In the genomic region with DNA sequence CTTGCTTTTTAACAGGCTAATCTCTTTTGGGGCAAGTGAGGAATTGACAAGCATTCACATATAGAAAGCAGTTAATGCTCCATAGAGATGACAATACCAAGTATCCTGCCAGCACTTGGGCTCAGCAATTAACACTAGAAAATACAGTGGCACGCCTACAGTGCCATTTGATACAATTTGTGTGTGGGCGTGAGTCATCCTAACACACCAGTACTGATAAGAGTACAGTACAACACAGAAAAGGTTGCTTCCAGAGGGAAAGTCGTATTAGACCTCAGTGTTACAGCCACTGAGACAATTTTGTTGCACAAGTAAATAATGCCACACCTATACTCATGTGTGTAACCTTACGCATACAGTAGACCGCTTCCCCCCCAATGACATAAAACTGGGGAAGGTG, we compare ENCODE assay signal across 30 mouse cellular contexts. TPM values are rescaled to one million over a fixed set of nuclear protein-coding genes. Genes with fewer than 3 reads are reported as not detected.
"Had no signal": no experiment of that assay in that cellular context is flagged by ENCODE, and none has a peak within 500 bp of the region (broad histone marks: within the 10 kb centered on the region; RNA-seq: fewer than 3 reads in every experiment).

No protein-coding gene starts in this region.

- H3K9ac ChIP-seq: heart, embryonic 12.5 days; hindbrain, embryonic 12.5 days; hindbrain, embryonic 14.5 days; intestine, embryonic 15.5 days; limb, embryonic 12.5 days; liver, embryonic 13.5 days; liver, embryonic 15.5 days; liver, postnatal 0 days had no signal

- ATAC-seq: hindbrain, embryonic 16.5 days; inflammation-experienced regulatory T-cells, adult 6 months; intestine, embryonic 15.5 days; intestine, postnatal 0 days; liver, postnatal 0 days had no signal

- H3K27me3 ChIP-seq: heart, embryonic 12.5 days; hindbrain, embryonic 12.5 days; intestine, embryonic 15.5 days; limb, embryonic 12.5 days; liver, embryonic 13.5 days; liver, embryonic 15.5 days had no signal

- DNase-seq: gastrocnemius, postnatal 14 days; gastrocnemius, postnatal 36 days; heart, adult 11 months; heart, adult 2 months; heart, postnatal 10 days; heart, postnatal 4 days; kidney, adult 18-20 months; kidney, adult 8-10 months; kidney, postnatal 10 days; kidney, postnatal 25 days; kidney, postnatal 4 days; liver; liver, embryonic 13.5 days; liver, postnatal 0 days had no signal

- H3K9me3 ChIP-seq: heart, embryonic 10.5 days; heart, embryonic 12.5 days; hindbrain, embryonic 10.5 days; hindbrain, embryonic 12.5 days; intestine, embryonic 15.5 days; limb, embryonic 10.5 days; limb, embryonic 12.5 days; liver, embryonic 13.5 days; liver, embryonic 15.5 days had no signal

- H3K4me1 ChIP-seq: heart, embryonic 10.5 days; heart, embryonic 12.5 days; hindbrain, embryonic 10.5 days; hindbrain, embryonic 12.5 days; intestine, embryonic 15.5 days; limb, embryonic 10.5 days; limb, embryonic 12.5 days had no signal

- H3K36me3 ChIP-seq: heart, embryonic 10.5 days; heart, embryonic 12.5 days; hindbrain, embryonic 10.5 days; hindbrain, embryonic 12.5 days; intestine, embryonic 15.5 days; limb, embryonic 10.5 days; limb, embryonic 12.5 days; liver, embryonic 13.5 days; liver, embryonic 15.5 days had no signal

- H3K4me3 ChIP-seq: heart, adult 2 months; heart, embryonic 10.5 days; heart, embryonic 12.5 days; hindbrain, embryonic 10.5 days; hindbrain, embryonic 12.5 days; intestine, embryonic 15.5 days; layer of hippocampus, adult 2 months; left cerebral cortex, adult 2 months; limb, embryonic 10.5 days; limb, embryonic 12.5 days; liver, embryonic 13.5 days; liver, embryonic 15.5 days had no signal

- H3K4me2 ChIP-seq: heart, embryonic 12.5 days; hindbrain, embryonic 12.5 days; hindbrain, embryonic 14.5 days; intestine, embryonic 15.5 days; limb, embryonic 12.5 days; liver, embryonic 11.5 days; liver, embryonic 13.5 days; liver, embryonic 15.5 days had no signal

- H3K27ac ChIP-seq: heart, adult 2 months; heart, embryonic 10.5 days; hindbrain, embryonic 10.5 days; hindbrain, embryonic 12.5 days; hindbrain, embryonic 14.5 days; intestine, embryonic 15.5 days; layer of hippocampus, adult 2 months; left cerebral cortex, adult 2 months; limb, embryonic 10.5 days; limb, embryonic 12.5 days; liver, embryonic 13.5 days; liver, embryonic 15.5 days had no signal

RNA-seq across cellular contexts. Expression of gene Rdh12, which starts 11.6 kb away (rescaled TPM):
- total RNA-seq: gastrocnemius, adult 8-10 months; heart, postnatal 4 days had no signal
